Mouse (Mus musculus) heart, postnatal 0 days (tissue): Measurements from ENCODE around the gene Ttc34. TPM values are rescaled to one million over a fixed set of nuclear protein-coding genes. Genes with fewer than 3 reads are reported as not detected.

Source experiments
- ATAC-seq: fragments of 200-750 bp; cut with Nextera tagmentation; 2 replicates; pipeline ENCODE4 v1.8.0; 2017; ENCODE audit warnings: low read depth, moderate number of reproducible peaks, moderate library complexity; ENCODE audit not compliant: insufficient read depth
- DNase-seq: peaks from one replicate; pipeline ENCODE4 v3.0.0-alpha.2; 2016; ENCODE audit warnings: low spot score
- H3K27ac ChIP-seq: fragments of 300-500 bp; sonication (generic); 2 replicates; pipeline ENCODE4 v1.5.1; 2014; ENCODE audit warnings: low read depth, mild to moderate bottlenecking
- H3K27me3 ChIP-seq: fragments of 300-500 bp; sonication (generic); 2 replicates; pipeline ENCODE4 v1.6.1; 2014; ENCODE audit warnings: low read length, mixed read lengths; ENCODE audit not compliant: control insufficient read depth, insufficient read depth
- H3K36me3 ChIP-seq: fragments of 300-500 bp; sonication (generic); replicated peaks from 2 replicates; pipeline ENCODE4 v1.6.1; 2014; ENCODE audit warnings: low read length, mixed read lengths; ENCODE audit not compliant: control insufficient read depth, insufficient read depth
- H3K4me1 ChIP-seq: fragments of 300-500 bp; sonication (generic); 2 replicates; pipeline ENCODE4 v1.6.1; 2014; ENCODE audit warnings: antibody characterized with exemption; ENCODE audit not compliant: control insufficient read depth, insufficient read depth
- H3K4me2 ChIP-seq: fragments of 300-500 bp; sonication (generic); 2 replicates; pipeline ENCODE4 v1.6.1; 2014; ENCODE audit warnings: low read depth, mild to moderate bottlenecking, low read length, moderate library complexity
- H3K4me3 ChIP-seq: fragments of 300-500 bp; sonication (generic); 2 replicates; pipeline ENCODE4 v1.5.1; 2014; ENCODE audit warnings: low read depth, low read length
- H3K9ac ChIP-seq: fragments of 300-500 bp; sonication (generic); replicated peaks from 2 replicates; pipeline ENCODE4 v1.6.1; 2014; ENCODE audit warnings: low read depth, low read length, mixed read lengths
- H3K9me3 ChIP-seq: fragments of 300-500 bp; sonication (generic); replicated peaks from 2 replicates; pipeline ENCODE4 v1.6.1; 2016; ENCODE audit warnings: low read length; ENCODE audit not compliant: control insufficient read depth
- CTCF ChIP-seq: IDR thresholded peaks from 2 replicates; pipeline ENCODE4 v1.5.1; 2016; ENCODE audit warnings: antibody characterized with exemption, control low read depth, low read depth
- EP300 ChIP-seq: IDR thresholded peaks from 2 replicates; pipeline ENCODE4 v1.6.1; 2016; ENCODE audit warnings: antibody characterized with exemption, low read depth
- WGBS: fragments of 180-500 bp; shearing (Covaris S2); extraction: QIAGEN DNeasy Blood & Tissue Kit; methylation state at CpG from one replicate; pipeline ENCODE4 v1.1.7; 2014; 5-methylcytosine and 5-hydroxymethylcytosine counted together
- polyA plus RNA-seq: library from polyadenylated mRNA; unstranded; fragments of >200 nt; fragmentation: Nextera tagmentation; extraction: Ambion mirVana; gene quantifications from 2 replicates; pipeline ENCODE4 v1.2.1, GENCODE M21; 2015
- total RNA-seq: library from RNA; depleted of rRNA; stranded (reverse); fragments of >200 nt; gene quantifications from 2 replicates; pipeline ENCODE4 v1.2.3, GENCODE M21; 2014; ENCODE audit warnings: low replicate concordance; rRNA removed

Gene Ttc34
- total and polyA plus RNA-seq, 2 experiments from 2014 or later = 0.25 TPM; not detected in 1

DNA sequence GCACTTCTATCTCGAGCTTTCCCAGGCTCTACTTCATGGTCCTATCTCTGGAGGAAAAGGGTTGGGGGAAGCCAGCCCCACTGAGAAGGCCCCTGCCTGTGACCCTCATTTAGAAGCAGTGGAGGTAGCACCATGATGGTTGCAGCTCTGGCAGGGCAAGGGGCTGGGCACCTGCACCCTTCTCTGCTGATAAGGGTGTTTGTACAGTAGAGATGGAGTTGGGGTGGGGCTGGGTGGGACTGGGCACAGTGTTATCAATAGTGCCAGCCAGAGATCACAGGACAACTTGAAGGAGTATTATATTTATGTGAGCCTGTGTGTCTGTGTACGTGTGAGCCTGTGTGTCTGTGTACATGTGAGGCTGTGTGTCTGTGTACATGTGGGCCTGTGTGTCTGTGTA is 74.4 kb downstream of the Ttc34 start:
- Histone ChIP-seq H3K9me3 (no peaks in the 10 kb centered on the region), H3K27me3 (no peaks in the 10 kb centered on the region), H3K36me3 (no peaks in the 10 kb centered on the region), H3K4me1 (no peaks in the 10 kb centered on the region), H3K9ac (no peak overlapping the region), H3K27ac (no peak overlapping the region), H3K4me2 (no peak overlapping the region), H3K4me3 (no peak overlapping the region)
- no peak for DNase-seq
- no peak for ATAC-seq
- no peak for TF ChIP-seq CTCF
- no peak for TF ChIP-seq EP300
- WGBS = 51% methylated on average over 2 of the region's 2 CpGs

- no peak overlapping the region for H3K27ac ChIP-seq
- no peaks in the 10 kb centered on the region for H3K4me1 ChIP-seq
- no peaks in the 10 kb centered on the region for H3K36me3 ChIP-seq
- H3K4me3 ChIP-seq = no peak overlapping the region
- DNase-seq (no peak), ATAC-seq (no peak)
- 0 out of 2 replicates have a peak, but pooled peaks cover 4% of the 10 kb centered on the region for H3K9me3 ChIP-seq
- H3K27me3 ChIP-seq = no peaks in the 10 kb centered on the region
- TF ChIP-seq CTCF = no peak
- no peak for TF ChIP-seq EP300
- 88% methylated on average over 3 of the region's 3 CpGs for WGBS
- H3K4me2 ChIP-seq = no peak overlapping the region
- H3K9ac ChIP-seq = no peak overlapping the region
Measured at GRCm38 (mm10) chr4:154913845-154914244, 76.6 kb downstream of the Ttc34 start.

DNA sequence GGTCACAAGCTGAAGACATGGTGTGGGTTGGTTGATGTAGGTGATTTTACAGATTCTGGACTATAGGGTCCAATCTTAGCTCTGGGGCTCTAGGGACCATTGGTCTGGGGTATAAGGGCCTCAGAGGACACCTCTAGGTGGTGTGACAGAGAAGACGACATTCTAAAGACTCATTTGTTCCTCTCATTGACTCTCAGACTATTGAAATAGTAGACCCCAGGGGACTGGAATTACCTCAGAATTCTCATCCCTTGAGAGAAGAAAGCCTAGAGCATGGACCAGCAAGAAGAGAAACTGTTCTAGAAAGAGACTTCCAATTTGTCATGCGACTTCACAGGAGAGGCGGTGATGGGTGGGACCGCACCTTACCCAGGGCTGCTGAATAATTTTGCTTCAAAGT is 77.0 kb downstream of the Ttc34 start:
- H3K27ac ChIP-seq = no peak overlapping the region
- H3K4me3 ChIP-seq = no peak overlapping the region
- H3K36me3 ChIP-seq = no peaks in the 10 kb centered on the region
- WGBS = 96% methylated on average over 4 of the region's 4 CpGs
- no peaks in the 10 kb centered on the region for H3K4me1 ChIP-seq
- no peak overlapping the region for H3K4me2 ChIP-seq
- no peaks in the 10 kb centered on the region for H3K27me3 ChIP-seq
- ATAC-seq = no peak
- no peak for DNase-seq
- TF ChIP-seq CTCF (no peak), EP300 (no peak)
- no peak overlapping the region for H3K9ac ChIP-seq
- 0 out of 2 replicates have a peak, but pooled peaks cover 4% of the 10 kb centered on the region for H3K9me3 ChIP-seq

GRCm38 (mm10) chr4:154914707-154915106 is 77.4 kb downstream of the Ttc34 start:
- WGBS = 72% methylated on average over 3 of the region's 3 CpGs
- DNase-seq (no peak), ATAC-seq (no peak)
- H3K27ac ChIP-seq = no peak overlapping the region
- no peak overlapping the region for H3K9ac ChIP-seq
- H3K9me3 ChIP-seq = 0 out of 2 replicates have a peak, but pooled peaks cover 4% of the 10 kb centered on the region
- H3K27me3 ChIP-seq = no peaks in the 10 kb centered on the region
- no peak for TF ChIP-seq EP300
- no peak for TF ChIP-seq CTCF
- no peaks in the 10 kb centered on the region for H3K4me1 ChIP-seq
- no peaks in the 10 kb centered on the region for H3K36me3 ChIP-seq
- H3K4me3 ChIP-seq = no peak overlapping the region
- no peak overlapping the region for H3K4me2 ChIP-seq

DNA sequence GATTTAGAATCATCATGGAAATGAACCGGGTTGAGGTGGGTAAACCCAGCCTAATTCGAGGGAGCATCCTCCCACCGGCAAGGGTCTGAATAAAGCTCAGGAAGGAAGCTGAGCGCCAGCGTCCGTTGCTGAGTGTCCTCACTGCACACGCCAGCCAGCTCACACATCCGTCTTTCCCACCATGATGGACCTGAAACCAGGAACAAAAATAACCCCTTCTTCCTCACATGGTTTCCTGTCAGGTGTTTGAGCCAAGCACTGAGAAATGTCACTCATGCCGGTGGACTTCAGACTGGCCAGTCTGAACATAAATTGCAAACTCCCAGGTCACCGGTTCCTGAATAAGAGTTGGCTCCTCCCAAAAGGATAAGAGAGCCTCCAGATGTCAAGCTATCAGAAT is 78.0 kb downstream of the Ttc34 start:
- Histone ChIP-seq H3K27me3 (no peaks in the 10 kb centered on the region), H3K4me3 (no peak overlapping the region), H3K4me2 (no peak overlapping the region), H3K27ac (no peak overlapping the region), H3K4me1 (no peaks in the 10 kb centered on the region), H3K9me3 (0 out of 2 replicates have a peak, but pooled peaks cover 4% of the 10 kb centered on the region), H3K9ac (no peak overlapping the region), H3K36me3 (no peaks in the 10 kb centered on the region)
- ATAC-seq = no peak
- TF ChIP-seq EP300 (no peak), CTCF (no peak)
- no peak for DNase-seq
- WGBS = 55% methylated on average over 10 of the region's 10 CpGs

GRCm38 (mm10) chr4:154916662-154917061 is 79.4 kb downstream of the Ttc34 start:
- H3K9ac ChIP-seq = no peak overlapping the region
- no peaks in the 10 kb centered on the region for H3K27me3 ChIP-seq
- H3K9me3 ChIP-seq = 0 out of 2 replicates have a peak, but pooled peaks cover 4% of the 10 kb centered on the region
- 68% methylated on average over 4 of the region's 4 CpGs for WGBS
- TF ChIP-seq EP300 = no peak
- no peak for TF ChIP-seq CTCF
- H3K27ac ChIP-seq = no peak overlapping the region
- no peak for ATAC-seq
- H3K4me3 ChIP-seq = no peak overlapping the region
- H3K4me2 ChIP-seq = no peak overlapping the region
- H3K36me3 ChIP-seq = no peaks in the 10 kb centered on the region
- H3K4me1 ChIP-seq = no peaks in the 10 kb centered on the region
- no peak for DNase-seq

Other genes with a start within 250 kb of the Ttc34 start
- gene Prdm16, start 200.6 kb upstream of the Ttc34 start, total RNA-seq = 9.3 and 9.8 TPM in 2 replicates
- gene Prdm16, start 200.6 kb upstream of the Ttc34 start, polyA plus RNA-seq = 10.7 and 14.7 TPM in 2 replicates
- gene Actrt2, start 169.6 kb upstream of the Ttc34 start, total RNA-seq = not detected in 2 replicates
- gene Actrt2, start 169.6 kb upstream of the Ttc34 start, polyA plus RNA-seq = not detected in 2 replicates
- 0.34 TPM in 1 of 2 replicates, not detected in the other for gene Mmel1, start 32.1 kb downstream of the Ttc34 start, total RNA-seq
- 0.07 and 0.12 TPM in 2 replicates for gene Mmel1, start 32.1 kb downstream of the Ttc34 start, polyA plus RNA-seq
- gene Fam213b, start 61.7 kb downstream of the Ttc34 start, total RNA-seq = 43.5 and 72.4 TPM in 2 replicates
- gene Fam213b, start 61.7 kb downstream of the Ttc34 start, polyA plus RNA-seq = 75.4 and 76.2 TPM in 2 replicates
- 2.7 and 40.9 TPM in 2 replicates for gene Tnfrsf14, start 91.1 kb downstream of the Ttc34 start, total RNA-seq
- gene Tnfrsf14, start 91.1 kb downstream of the Ttc34 start, polyA plus RNA-seq = 0.30 and 0.40 TPM in 2 replicates
- gene Hes5, start 123.5 kb downstream of the Ttc34 start, total RNA-seq = not detected in 2 replicates
- not detected in 2 replicates for gene Hes5, start 123.5 kb downstream of the Ttc34 start, polyA plus RNA-seq
- gene Pank4, start 126.7 kb downstream of the Ttc34 start, total RNA-seq = 45.6 and 62.0 TPM in 2 replicates
- gene Pank4, start 126.7 kb downstream of the Ttc34 start, polyA plus RNA-seq = 27.4 and 30.6 TPM in 2 replicates
- 0.15 TPM in 1 of 2 replicates, not detected in the other for gene Plch2, start 219.3 kb downstream of the Ttc34 start, total RNA-seq
- gene Plch2, start 219.3 kb downstream of the Ttc34 start, polyA plus RNA-seq = 0.05 and 0.30 TPM in 2 replicates
- 16.5 and 16.6 TPM in 2 replicates for gene Pex10, start 229.6 kb downstream of the Ttc34 start, total RNA-seq
- 17.3 and 18.4 TPM in 2 replicates for gene Pex10, start 229.6 kb downstream of the Ttc34 start, polyA plus RNA-seq
- 96.1 and 126 TPM in 2 replicates for gene Rer1, start 248.9 kb downstream of the Ttc34 start, total RNA-seq
- gene Rer1, start 248.9 kb downstream of the Ttc34 start, polyA plus RNA-seq = 116 and 123 TPM in 2 replicates
- 5.7 TPM in 1 of 2 replicates, not detected in the other for gene Morn1, start 249.1 kb downstream of the Ttc34 start, total RNA-seq
- 1.8 and 2.4 TPM in 2 replicates for gene Morn1, start 249.1 kb downstream of the Ttc34 start, polyA plus RNA-seq